Mouse (Mus musculus): ENCODE results near the gene Tmem44.

GRCm38 (mm10) chr16:30477006-30477405 is 73.6 kb downstream of the Tmem44 start:
- TF ChIP-seq CTCF (IDR thresholded peaks at IDR 0.05; ENCODE audit: insufficient read depth, low read length) (no peak), POLR2A (IDR thresholded peaks at IDR 0.05; ENCODE audit: borderline replicate concordance, extremely low read depth, low read depth, low read length) (no peak)

All from lung, adult 2 months (tissue).